Mouse (Mus musculus): Measurements from ENCODE around the gene Zfp46. TPM values are rescaled to one million over a fixed set of nuclear protein-coding genes. Genes with fewer than 3 reads are reported as not detected.
A peak's percentile ranks its signal among the peaks of the same experiment; 100 is the strongest.

The Zfp46 gene
- 72.6 and 73.1 TPM in 2 replicates for total RNA-seq (2014; rRNA removed)
- polyA plus RNA-seq (2015; fragmentation: Nextera tagmentation; extraction: Ambion mirVana) = 23.6 and 31.0 TPM in 2 replicates

DNA sequence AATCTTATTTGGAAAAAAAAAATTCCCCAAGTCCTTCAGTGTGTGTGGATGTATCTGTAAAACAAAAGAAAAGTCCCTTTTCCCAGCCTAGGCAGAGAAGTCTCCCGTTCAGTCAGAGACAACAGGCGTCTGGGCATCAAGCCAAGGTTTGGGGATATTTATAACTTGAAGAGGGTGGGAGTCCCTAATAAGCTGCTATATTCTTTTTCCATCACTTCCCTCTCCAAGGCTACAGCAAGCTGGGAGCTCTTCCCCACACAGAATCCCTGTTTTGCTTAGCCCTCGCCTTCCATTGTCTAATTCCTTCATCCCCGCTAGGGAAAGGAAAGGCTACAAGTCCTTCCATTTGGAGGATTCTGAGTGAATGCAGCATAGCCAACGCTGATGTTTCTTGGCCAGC lies at the start of gene Zfp46:
Zfp46 (plus strand) TSS at position 229 of the 400 bp plus-strand sequence.
- H3K4me1 ChIP-seq (ENCODE audit: insufficient read depth) = peaks cover 24% of the 10 kb centered on the region
- 2% methylated on average over 5 of the region's 5 CpGs for WGBS
- H3K9me3 ChIP-seq (ENCODE audit: low read length) = no peaks in the 10 kb centered on the region
- peak within 1 kb of the TSS; percentile 99 for H3K27ac ChIP-seq (ENCODE audit: low read depth, low read length)
- H3K4me3 ChIP-seq (ENCODE audit: low read depth, low read length) = peak within 1 kb of the TSS; percentile 79
- H3K9ac ChIP-seq = peak within 1 kb of the TSS; percentile 74
- DNase-seq (peak; percentile 95), ATAC-seq (peak; percentile 34)
- peaks cover 14% of the 10 kb centered on the region; the same call in 1 of the 2 replicates for H3K36me3 ChIP-seq (ENCODE audit: insufficient read depth)
- 0 out of 2 replicates have a peak, but pooled peaks have one; percentile 17 for TF ChIP-seq CTCF (IDR thresholded peaks at IDR 0.05; ENCODE audit: low read depth)
- peak within 1 kb of the TSS; percentile 67 for H3K4me2 ChIP-seq (ENCODE audit: low read depth)
- H3K27me3 ChIP-seq (ENCODE audit: insufficient read depth, low read length) = no peaks in the 10 kb centered on the region

DNA sequence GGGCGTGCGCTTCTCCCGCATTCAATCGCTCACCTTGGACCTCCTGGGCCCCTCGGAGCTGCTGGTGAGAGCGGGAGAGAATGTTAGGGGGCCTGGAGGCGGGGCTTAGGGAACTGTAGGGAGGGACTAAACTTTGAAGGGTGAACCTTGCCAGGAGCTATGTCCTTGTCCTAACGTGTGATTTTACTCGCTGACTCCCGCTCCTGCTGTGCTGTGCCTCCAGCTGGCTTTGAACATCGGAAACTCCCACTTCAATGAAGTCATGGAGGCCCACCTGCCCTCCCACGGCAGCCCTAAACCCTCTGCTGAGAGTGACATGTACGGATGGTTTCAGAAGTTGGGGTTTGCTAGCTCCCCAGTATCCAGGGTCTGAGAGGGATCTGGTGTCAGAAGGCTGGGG lies 45.8 kb upstream of the Zfp46 start:
- no peak for TF ChIP-seq CTCF (IDR thresholded peaks at IDR 0.05; ENCODE audit: low read depth)
- Histone ChIP-seq H3K9ac (no peak overlapping the region), H3K9me3 (ENCODE audit: low read length) (no peaks in the 10 kb centered on the region), H3K4me2 (ENCODE audit: low read depth) (no peak overlapping the region), H3K27me3 (ENCODE audit: insufficient read depth, low read length) (no peaks in the 10 kb centered on the region), H3K4me3 (ENCODE audit: low read depth, low read length) (no peak overlapping the region), H3K4me1 (ENCODE audit: insufficient read depth) (no peaks in the 10 kb centered on the region), H3K27ac (ENCODE audit: low read depth, low read length) (no peak overlapping the region), H3K36me3 (ENCODE audit: insufficient read depth) (no peaks in the 10 kb centered on the region)
- DNase-seq (no peak), ATAC-seq (no peak)
- 32% methylated on average over 13 of the region's 13 CpGs for WGBS

DNA sequence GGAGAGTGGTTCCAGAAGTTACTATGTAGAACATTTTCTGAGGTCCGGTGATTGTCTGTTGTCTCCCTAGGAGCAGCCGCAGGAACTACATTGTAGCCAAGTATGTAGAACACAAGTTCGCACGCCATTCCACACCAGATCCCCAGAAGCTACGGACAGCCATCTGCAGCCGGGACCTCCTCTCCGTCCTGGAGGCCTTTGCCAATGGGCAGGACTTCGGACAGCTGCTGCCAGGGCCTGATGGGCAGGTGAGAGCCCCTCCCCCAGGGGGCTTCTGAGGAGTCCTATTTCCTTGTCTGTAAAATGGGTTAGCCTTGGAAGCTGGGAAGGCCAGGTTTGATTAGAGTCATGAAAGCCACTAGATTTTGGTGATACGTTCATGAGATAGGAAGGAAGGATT lies 45.4 kb upstream of the Zfp46 start:
- Histone ChIP-seq H3K9ac (no peak overlapping the region), H3K27ac (ENCODE audit: low read depth, low read length) (no peak overlapping the region), H3K27me3 (ENCODE audit: insufficient read depth, low read length) (no peaks in the 10 kb centered on the region), H3K4me2 (ENCODE audit: low read depth) (no peak overlapping the region), H3K4me1 (ENCODE audit: insufficient read depth) (no peaks in the 10 kb centered on the region), H3K4me3 (ENCODE audit: low read depth, low read length) (no peak overlapping the region), H3K36me3 (ENCODE audit: insufficient read depth) (no peaks in the 10 kb centered on the region), H3K9me3 (ENCODE audit: low read length) (no peaks in the 10 kb centered on the region)
- 81% methylated on average over 9 of the region's 9 CpGs for WGBS
- ATAC-seq (no peak), DNase-seq (no peak)
- TF ChIP-seq CTCF (IDR thresholded peaks at IDR 0.05; ENCODE audit: low read depth) = no peak

DNA sequence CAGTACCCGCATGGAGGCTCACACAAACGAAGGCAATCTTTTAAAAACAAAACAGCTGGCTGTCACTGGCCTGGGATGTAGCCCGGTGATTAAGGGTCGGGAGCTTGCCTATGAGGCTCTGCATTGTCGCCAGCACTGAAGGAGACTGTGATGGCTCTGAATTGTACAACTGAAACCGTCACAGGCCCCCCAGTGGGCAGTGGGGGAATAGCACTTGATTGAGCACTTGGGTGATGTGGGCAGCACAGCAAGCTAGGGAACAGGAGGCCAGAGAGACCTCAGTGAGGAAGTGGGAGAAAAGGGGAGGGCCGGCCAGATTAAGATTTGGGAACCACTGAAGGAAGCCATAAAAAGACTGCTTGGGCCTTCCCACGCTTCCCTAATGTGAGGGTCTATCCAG lies 44.9 kb upstream of the Zfp46 start:
- ATAC-seq (peak; percentile 55; the same call in 1 of the 2 replicates), DNase-seq (peak; percentile 76)
- Histone ChIP-seq H3K9ac (no peak overlapping the region), H3K27me3 (ENCODE audit: insufficient read depth, low read length) (no peaks in the 10 kb centered on the region), H3K27ac (ENCODE audit: low read depth, low read length) (no peak overlapping the region), H3K4me1 (ENCODE audit: insufficient read depth) (no peaks in the 10 kb centered on the region), H3K4me2 (ENCODE audit: low read depth) (no peak overlapping the region), H3K4me3 (ENCODE audit: low read depth, low read length) (no peak overlapping the region), H3K9me3 (ENCODE audit: low read length) (no peaks in the 10 kb centered on the region), H3K36me3 (ENCODE audit: insufficient read depth) (no peaks in the 10 kb centered on the region)
- 22% methylated on average over 8 of the region's 8 CpGs for WGBS
- TF ChIP-seq CTCF (IDR thresholded peaks at IDR 0.05; ENCODE audit: low read depth) = peak; percentile 76

DNA sequence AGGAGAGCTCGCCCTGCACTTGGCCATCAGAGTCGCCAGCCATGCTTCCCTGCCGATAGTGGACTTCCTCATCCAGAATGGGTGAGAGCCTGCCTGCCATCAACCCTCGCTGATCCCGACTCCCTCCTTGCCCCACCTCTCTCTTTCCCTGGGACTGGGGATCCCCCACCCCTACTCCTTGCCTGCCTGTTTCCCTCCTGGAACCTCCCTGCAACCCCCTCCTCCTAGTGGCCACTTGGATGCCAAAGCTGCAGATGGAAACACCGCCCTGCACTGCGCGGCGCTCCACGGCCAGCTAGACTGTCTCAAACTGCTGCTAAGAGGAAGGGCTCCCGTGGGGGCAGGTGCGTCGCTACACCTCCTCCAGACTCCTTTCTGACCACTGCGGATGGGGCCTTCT lies 44.4 kb upstream of the Zfp46 start:
- ATAC-seq (no peak), DNase-seq (no peak)
- no peak overlapping the region for H3K9ac ChIP-seq
- no peaks in the 10 kb centered on the region for H3K9me3 ChIP-seq (ENCODE audit: low read length)
- no peak overlapping the region for H3K4me2 ChIP-seq (ENCODE audit: low read depth)
- H3K4me3 ChIP-seq (ENCODE audit: low read depth, low read length) = no peak overlapping the region
- H3K4me1 ChIP-seq (ENCODE audit: insufficient read depth) = no peaks in the 10 kb centered on the region
- no peak overlapping the region for H3K27ac ChIP-seq (ENCODE audit: low read depth, low read length)
- WGBS = 73% methylated on average over 14 of the region's 14 CpGs
- H3K36me3 ChIP-seq (ENCODE audit: insufficient read depth) = no peaks in the 10 kb centered on the region
- no peak for TF ChIP-seq CTCF (IDR thresholded peaks at IDR 0.05; ENCODE audit: low read depth)
- no peaks in the 10 kb centered on the region for H3K27me3 ChIP-seq (ENCODE audit: insufficient read depth, low read length)

DNA sequence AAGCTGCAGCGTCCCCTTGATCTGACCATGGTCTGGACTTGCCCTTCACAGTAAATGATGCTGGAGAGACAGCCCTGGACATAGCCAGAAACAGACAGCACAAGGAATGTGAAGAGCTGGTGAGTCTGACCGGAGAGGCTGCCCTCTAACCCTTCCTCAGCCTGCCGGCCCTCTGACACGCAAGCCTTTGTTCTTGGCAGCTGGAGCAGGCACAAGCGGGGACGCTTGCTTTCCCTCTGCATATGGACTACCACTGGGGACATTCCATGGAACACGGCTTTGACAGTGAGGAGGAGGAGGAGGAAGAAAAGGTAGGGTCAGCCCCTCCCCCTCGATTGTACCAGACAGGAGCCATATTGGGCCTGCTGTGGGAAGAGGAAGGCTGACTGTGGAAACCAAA lies 43.5 kb upstream of the Zfp46 start:
- no peaks in the 10 kb centered on the region for H3K9me3 ChIP-seq (ENCODE audit: low read length)
- H3K4me1 ChIP-seq (ENCODE audit: insufficient read depth) = no peaks in the 10 kb centered on the region
- no peaks in the 10 kb centered on the region for H3K36me3 ChIP-seq (ENCODE audit: insufficient read depth)
- WGBS = 41% methylated on average over 8 of the region's 8 CpGs
- H3K4me2 ChIP-seq (ENCODE audit: low read depth) = no peak overlapping the region
- no peak for DNase-seq
- ATAC-seq = no peak
- H3K9ac ChIP-seq = no peak overlapping the region
- H3K27me3 ChIP-seq (ENCODE audit: insufficient read depth, low read length) = peaks cover 5% of the 10 kb centered on the region
- no peak overlapping the region for H3K4me3 ChIP-seq (ENCODE audit: low read depth, low read length)
- no peak overlapping the region for H3K27ac ChIP-seq (ENCODE audit: low read depth, low read length)
- no peak for TF ChIP-seq CTCF (IDR thresholded peaks at IDR 0.05; ENCODE audit: low read depth)

DNA sequence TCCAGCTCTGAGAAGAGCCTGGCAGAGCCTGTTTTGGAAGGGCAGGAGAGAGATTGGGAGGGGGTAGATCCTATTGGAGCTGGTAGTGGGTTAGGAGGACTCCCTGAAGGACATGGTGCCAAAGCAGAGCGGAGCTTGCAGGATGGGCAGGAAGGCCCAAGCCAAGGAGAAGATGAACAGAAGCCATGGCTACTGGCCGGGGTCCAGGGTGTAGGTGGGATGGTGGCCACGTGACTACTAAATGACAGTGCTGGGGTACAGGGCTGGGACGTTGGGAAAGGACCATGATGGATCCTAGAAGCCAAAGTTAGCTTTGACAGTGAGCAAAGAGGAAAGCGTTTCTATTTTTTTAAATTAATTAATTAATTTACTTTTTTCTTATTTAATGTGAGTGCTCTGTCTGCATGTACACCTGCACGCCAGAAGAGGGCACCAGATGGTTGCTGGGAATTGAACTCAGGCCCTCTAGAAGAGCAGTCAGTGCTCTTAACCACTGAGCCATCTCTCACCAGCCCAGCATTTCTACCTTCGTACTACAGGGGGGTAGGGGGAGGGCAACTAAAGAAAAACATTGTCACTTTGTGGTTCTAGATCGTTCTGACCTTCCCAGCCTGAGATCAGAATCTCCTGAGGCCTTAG lies 42.3 kb upstream of the Zfp46 start:
- 49% methylated on average over 8 of the region's 8 CpGs for WGBS
- TF ChIP-seq CTCF (IDR thresholded peaks at IDR 0.05; ENCODE audit: low read depth) = peak; percentile 59

More for the DNA sequence above, 42.3 kb upstream of the Zfp46 start:
- no peak for DNase-seq
- Histone ChIP-seq H3K27me3 (ENCODE audit: insufficient read depth, low read length) (peaks cover 16% of the 10 kb centered on the region), H3K9me3 (ENCODE audit: low read length) (no peaks in the 10 kb centered on the region), H3K4me2 (ENCODE audit: low read depth) (no peak overlapping the region), H3K4me1 (ENCODE audit: insufficient read depth) (no peaks in the 10 kb centered on the region), H3K36me3 (ENCODE audit: insufficient read depth) (no peaks in the 10 kb centered on the region), H3K4me3 (ENCODE audit: low read depth, low read length) (no peak overlapping the region), H3K9ac (no peak overlapping the region), H3K27ac (ENCODE audit: low read depth, low read length) (no peak overlapping the region)
- no peak for ATAC-seq
